Mouse (Mus musculus): Measurements from ENCODE around the gene Mgat3. TPM values are rescaled to one million over a fixed set of nuclear protein-coding genes. Genes with fewer than 3 reads are reported as not detected.

The Mgat3 gene
- polyA plus RNA-seq, 1 experiment = 64.7 TPM

DNA sequence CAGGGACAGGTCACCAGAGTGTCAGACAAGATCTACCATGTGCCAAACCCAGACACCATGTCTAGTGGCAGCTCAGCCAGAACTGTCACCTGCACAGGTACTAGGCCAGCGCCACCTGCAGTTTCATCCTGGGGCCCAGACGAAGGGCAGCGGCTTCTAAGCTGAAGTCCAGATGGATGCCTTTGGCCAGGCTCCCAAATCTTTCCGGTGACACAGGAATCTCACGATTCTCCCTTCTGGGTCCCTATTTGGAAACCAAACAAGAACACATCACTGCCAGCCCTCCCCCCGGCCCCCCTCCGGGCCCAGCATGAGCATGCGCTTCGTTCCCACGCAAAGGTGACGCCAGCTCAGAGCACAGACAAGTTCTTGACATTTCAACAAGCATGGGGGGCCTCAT, 10.2 kb upstream of the Mgat3 start:
- TF ChIP-seq CTCF (IDR thresholded peaks at IDR 0.05; ENCODE audit: borderline replicate concordance, extremely low read depth, insufficient read depth, insufficient read length) (no peak), POLR2A (IDR thresholded peaks at IDR 0.05; ENCODE audit: borderline replicate concordance, extremely low read depth, insufficient read depth, insufficient read length, poor library complexity, severe bottlenecking) (no peak)
- DNase-seq (ENCODE audit: low read depth) = peak; percentile 32

DNA sequence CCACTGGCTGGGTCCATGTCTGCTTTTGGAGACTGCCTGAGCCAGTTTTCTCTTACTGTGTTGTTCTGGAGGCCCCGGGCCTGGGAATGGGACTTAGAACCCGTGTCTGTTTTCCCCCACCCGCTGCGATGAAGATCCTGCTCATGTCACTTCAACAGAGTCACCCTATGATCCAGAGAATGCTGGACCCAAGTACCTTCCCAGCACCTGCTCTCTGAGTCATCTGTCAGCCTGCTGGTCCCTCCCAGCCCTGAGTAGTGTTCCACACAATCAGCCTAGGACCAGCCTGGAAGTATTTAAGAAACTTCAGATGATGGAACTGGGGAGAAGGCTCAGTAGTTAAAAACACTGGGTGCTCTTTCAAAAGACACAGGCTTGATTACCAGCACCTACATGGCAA, 9.8 kb upstream of the Mgat3 start:
- DNase-seq (ENCODE audit: low read depth) = no peak

DNA sequence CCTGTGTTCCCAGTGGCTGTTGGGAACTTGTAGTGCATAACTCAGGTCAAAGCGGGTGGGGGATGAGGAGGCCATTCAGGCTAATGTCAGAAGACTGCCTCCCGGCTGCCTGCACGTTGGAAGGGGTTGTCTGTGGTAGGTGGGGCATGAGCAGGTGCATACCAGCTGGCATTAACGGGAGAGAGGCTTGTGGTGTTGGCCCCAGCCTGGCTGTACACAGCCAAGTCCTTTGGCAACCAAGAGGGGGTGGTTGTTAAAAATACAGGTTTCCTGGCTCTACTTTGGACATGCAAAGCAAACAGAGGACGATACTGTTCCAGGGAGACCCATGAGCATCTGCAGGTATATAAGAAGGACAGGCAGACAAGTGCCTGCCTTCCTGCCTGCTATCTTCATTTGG, 8.1 kb upstream of the Mgat3 start:
- peak; percentile 21 for DNase-seq (ENCODE audit: low read depth)
- no peak for TF ChIP-seq POLR2A (IDR thresholded peaks at IDR 0.05; ENCODE audit: borderline replicate concordance, extremely low read depth, insufficient read depth, insufficient read length, poor library complexity, severe bottlenecking)
- no peak for TF ChIP-seq CTCF (IDR thresholded peaks at IDR 0.05; ENCODE audit: borderline replicate concordance, extremely low read depth, insufficient read depth, insufficient read length)

More for the DNA sequence above, 9.8 kb upstream of the Mgat3 start:
- TF ChIP-seq CTCF (IDR thresholded peaks at IDR 0.05; ENCODE audit: borderline replicate concordance, extremely low read depth, insufficient read depth, insufficient read length) = no peak
- TF ChIP-seq POLR2A (IDR thresholded peaks at IDR 0.05; ENCODE audit: borderline replicate concordance, extremely low read depth, insufficient read depth, insufficient read length, poor library complexity, severe bottlenecking) = no peak

DNA sequence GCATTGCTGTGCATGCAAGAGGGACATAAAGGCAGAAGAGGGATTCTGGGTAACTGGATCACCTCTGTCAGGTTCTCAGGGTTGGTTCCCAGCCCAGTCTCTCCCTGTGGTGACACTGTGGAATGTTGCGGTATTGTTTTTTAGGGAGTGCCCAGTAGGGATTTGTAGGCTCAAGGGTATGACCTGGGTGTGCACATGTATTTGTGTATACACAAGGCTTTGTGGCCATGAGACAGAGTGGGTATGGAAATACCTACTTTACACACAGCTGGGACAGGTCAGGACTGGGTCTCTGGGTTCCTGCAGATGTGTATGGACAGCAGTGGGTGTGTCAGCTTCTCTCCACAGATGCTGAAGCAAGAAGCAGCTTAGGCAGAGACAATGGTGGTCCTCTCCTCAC, 4.0 kb upstream of the Mgat3 start:
- DNase-seq (ENCODE audit: low read depth) = no peak
- no peak for TF ChIP-seq POLR2A (IDR thresholded peaks at IDR 0.05; ENCODE audit: borderline replicate concordance, extremely low read depth, insufficient read depth, insufficient read length, poor library complexity, severe bottlenecking)
- TF ChIP-seq CTCF (IDR thresholded peaks at IDR 0.05; ENCODE audit: borderline replicate concordance, extremely low read depth, insufficient read depth, insufficient read length) = no peak

DNA sequence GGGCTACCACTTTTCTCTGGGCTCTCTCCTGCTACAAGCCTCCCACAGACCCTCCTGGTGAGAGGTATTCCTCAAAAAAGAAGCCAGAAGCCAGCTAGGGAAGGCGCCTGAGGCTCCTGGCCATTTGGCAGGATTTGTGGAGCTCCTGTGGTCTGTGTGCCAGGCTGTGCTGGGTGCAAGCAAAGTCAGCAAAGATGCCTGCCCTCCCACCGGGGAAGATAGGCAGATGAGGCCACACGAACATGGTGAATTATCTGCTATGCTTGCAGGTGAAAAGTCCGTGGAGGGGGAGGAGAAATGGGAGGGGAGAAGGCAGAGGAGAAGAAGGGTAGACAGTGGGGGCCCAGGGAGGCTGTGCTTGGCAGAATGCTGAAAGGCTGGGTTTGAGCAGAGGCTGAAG, 3.2 kb upstream of the Mgat3 start:
- DNase-seq (ENCODE audit: low read depth) = no peak
- TF ChIP-seq CTCF (IDR thresholded peaks at IDR 0.05; ENCODE audit: borderline replicate concordance, extremely low read depth, insufficient read depth, insufficient read length) = no peak
- no peak for TF ChIP-seq POLR2A (IDR thresholded peaks at IDR 0.05; ENCODE audit: borderline replicate concordance, extremely low read depth, insufficient read depth, insufficient read length, poor library complexity, severe bottlenecking)

DNA sequence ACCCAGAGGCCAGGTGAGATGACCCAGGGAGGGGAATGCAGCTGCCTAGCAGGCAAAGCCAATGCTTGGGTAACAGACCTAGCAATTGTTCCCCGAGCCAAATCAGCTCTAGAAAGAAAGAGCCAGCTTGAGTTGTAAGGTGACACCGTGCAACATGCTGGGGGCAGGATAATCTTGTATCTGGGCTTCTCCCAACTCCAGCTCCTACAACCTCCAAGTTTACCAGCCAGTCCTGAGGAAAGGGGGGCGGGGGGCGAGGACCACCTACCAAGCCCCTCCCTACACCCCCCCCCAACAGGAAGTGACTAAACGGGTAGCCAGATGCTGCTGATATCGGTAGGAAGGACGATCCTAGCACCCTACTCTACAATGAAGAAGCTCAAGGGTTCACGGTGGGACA, 2.2 kb upstream of the Mgat3 start:
- TF ChIP-seq CTCF (IDR thresholded peaks at IDR 0.05; ENCODE audit: borderline replicate concordance, extremely low read depth, insufficient read depth, insufficient read length) (no peak), POLR2A (IDR thresholded peaks at IDR 0.05; ENCODE audit: borderline replicate concordance, extremely low read depth, insufficient read depth, insufficient read length, poor library complexity, severe bottlenecking) (no peak)
- DNase-seq (ENCODE audit: low read depth) = no peak

DNA sequence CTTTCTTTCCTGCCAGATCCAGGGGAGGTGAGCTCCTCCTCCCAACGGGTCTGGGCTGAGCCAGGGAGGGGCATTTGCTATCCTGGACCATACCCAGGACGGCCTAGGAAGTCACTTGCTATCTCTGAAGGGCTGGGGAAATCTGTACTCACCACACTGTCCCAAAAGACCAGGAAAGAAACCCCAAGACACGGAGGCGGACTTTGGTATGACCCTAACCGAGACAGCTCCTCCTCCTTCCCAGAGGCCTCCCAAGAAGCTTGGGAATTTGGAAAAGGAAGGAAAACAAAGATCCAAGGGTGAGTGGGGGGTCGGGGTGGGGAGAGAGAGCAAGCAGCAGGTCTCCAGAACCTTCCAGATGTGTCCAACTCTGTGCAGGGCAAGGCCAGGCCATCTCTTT, 1.7 kb upstream of the Mgat3 start:
- no peak for DNase-seq (ENCODE audit: low read depth)
- no peak for TF ChIP-seq CTCF (IDR thresholded peaks at IDR 0.05; ENCODE audit: borderline replicate concordance, extremely low read depth, insufficient read depth, insufficient read length)
- no peak for TF ChIP-seq POLR2A (IDR thresholded peaks at IDR 0.05; ENCODE audit: borderline replicate concordance, extremely low read depth, insufficient read depth, insufficient read length, poor library complexity, severe bottlenecking)

DNA sequence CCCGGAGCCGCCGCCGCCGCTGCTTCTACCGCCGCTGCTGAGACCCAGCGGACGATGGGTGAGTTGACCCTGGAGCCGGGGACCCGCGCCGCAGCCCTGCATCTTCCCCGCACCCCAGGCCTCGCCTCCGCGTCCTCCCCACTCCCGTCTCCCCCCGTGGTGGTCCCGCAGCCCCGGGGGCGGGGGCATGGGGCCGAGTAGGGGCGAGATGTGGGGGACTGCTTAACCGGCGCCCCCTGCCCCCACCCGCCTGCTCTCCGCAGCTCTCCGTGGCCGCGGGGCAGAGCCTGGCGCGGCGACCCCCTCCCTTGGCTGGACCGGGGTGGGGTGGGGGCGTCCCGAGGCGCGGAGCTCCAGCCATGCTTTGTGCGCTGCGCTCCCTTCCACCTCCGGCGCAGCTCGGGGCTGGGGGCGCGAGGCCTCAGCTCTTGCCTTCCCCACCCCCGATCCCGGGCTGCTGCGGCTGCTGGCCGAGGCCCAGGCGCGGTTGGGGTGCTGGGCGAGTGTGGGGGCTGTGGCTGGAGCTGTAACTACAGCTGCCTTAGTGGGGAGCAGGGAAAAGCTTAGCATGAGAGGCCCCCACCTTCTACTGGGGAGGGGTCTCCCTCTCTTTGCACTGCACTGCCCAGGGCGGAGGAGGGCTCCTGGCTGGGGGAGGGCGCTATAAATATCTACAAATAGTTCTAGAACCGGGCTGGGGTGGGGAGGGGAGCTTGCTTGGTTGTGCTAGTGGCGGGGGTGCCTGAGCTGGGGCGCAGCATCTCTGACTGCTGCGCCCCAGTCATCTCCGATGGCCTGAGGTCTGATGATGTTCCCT, 468 bp downstream of the Mgat3 start:
- no peak for TF ChIP-seq CTCF (IDR thresholded peaks at IDR 0.05; ENCODE audit: borderline replicate concordance, extremely low read depth, insufficient read depth, insufficient read length)
- TF ChIP-seq POLR2A (IDR thresholded peaks at IDR 0.05; ENCODE audit: borderline replicate concordance, extremely low read depth, insufficient read depth, insufficient read length, poor library complexity, severe bottlenecking) = peak; percentile 46; the same call in 1 of the 2 replicates
- peak; percentile 58 for DNase-seq (ENCODE audit: low read depth)

DNA sequence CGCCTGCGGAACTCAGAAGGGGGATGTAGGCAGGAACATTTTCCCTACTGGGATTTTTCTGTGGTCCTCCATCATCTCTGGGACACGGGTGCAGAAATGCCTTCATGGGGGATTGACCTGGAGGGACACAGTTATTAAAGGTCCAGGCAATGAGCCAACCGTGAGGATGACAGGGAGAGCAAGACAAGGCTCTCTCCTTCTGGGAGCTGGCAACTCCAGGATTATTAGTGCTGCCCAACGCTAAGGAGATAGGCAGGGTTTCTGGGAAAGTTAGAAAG, 1.0 kb downstream of the Mgat3 start:
- no peak for TF ChIP-seq POLR2A (IDR thresholded peaks at IDR 0.05; ENCODE audit: borderline replicate concordance, extremely low read depth, insufficient read depth, insufficient read length, poor library complexity, severe bottlenecking)
- TF ChIP-seq CTCF (IDR thresholded peaks at IDR 0.05; ENCODE audit: borderline replicate concordance, extremely low read depth, insufficient read depth, insufficient read length) = no peak
- peak; percentile 37 for DNase-seq (ENCODE audit: low read depth)

DNA sequence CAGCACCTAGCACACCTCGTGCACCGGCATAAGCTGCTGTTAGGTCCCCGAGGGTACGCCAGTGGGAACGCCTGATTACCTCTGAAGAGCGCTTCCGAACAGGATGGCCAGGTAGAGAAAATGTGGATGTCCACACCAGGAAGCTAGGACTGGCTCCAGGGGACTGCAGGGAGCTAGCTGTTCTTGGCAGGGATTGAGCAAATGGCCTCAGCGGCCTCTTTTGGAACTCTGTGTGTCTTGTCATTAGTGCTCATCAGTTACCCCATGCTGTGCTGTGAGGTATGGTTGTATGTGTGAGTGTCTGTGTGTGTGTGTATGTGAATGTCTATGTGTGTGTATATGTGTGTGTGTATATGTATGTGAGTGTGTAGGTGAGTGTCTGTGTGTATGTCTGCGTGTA, 1.8 kb downstream of the Mgat3 start:
- no peak for DNase-seq (ENCODE audit: low read depth)
- TF ChIP-seq POLR2A (IDR thresholded peaks at IDR 0.05; ENCODE audit: borderline replicate concordance, extremely low read depth, insufficient read depth, insufficient read length, poor library complexity, severe bottlenecking) (no peak), CTCF (IDR thresholded peaks at IDR 0.05; ENCODE audit: borderline replicate concordance, extremely low read depth, insufficient read depth, insufficient read length) (no peak)

DNA sequence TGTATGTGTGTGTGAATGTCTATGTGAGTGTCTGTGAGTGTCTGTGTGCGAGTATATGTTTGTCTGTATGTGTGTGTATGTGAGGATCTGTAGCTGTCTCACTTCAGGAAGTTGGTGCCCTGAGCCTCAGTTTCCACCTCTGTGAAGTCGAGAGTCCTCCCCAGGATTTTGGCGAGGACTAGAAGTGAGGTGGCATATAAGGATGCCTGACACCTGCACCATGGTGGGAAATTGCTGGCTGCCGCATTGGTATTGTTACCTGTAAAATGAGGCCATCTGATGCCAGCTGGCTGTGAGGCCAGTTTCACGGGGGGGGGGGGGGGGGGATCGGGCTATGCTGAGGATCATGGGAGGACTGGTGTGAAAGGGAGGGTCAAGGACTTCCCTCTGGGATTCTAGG, 2.2 kb downstream of the Mgat3 start:
- TF ChIP-seq CTCF (IDR thresholded peaks at IDR 0.05; ENCODE audit: borderline replicate concordance, extremely low read depth, insufficient read depth, insufficient read length) = no peak
- no peak for TF ChIP-seq POLR2A (IDR thresholded peaks at IDR 0.05; ENCODE audit: borderline replicate concordance, extremely low read depth, insufficient read depth, insufficient read length, poor library complexity, severe bottlenecking)
- DNase-seq (ENCODE audit: low read depth) = no peak

DNA sequence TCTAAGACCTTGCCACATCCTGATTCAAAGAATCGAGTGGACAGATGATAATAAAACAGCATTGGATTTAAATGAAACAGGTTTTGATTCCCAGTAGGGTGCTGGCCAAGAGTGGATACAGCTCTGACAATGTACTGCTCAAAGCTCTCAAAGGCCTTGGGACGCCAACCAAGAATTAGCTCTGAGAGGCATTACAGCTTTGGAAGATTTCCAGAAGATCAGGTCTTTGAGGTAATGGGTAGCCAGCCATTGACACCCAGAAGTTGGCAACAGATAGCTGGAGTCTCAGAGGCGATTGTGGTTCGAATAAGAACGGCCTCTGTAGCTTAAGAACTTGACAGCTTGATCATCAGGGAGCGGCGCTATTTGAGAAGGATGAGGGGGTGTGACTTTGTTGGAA, 8.0 kb downstream of the Mgat3 start:
- no peak for TF ChIP-seq POLR2A (IDR thresholded peaks at IDR 0.05; ENCODE audit: borderline replicate concordance, extremely low read depth, insufficient read depth, insufficient read length, poor library complexity, severe bottlenecking)
- TF ChIP-seq CTCF (IDR thresholded peaks at IDR 0.05; ENCODE audit: borderline replicate concordance, extremely low read depth, insufficient read depth, insufficient read length) = no peak
- DNase-seq (ENCODE audit: low read depth) = peak; percentile 65
